Mouse (Mus musculus) intestine, embryonic 15.5 days (tissue): ENCODE measurements around the gene Dis3l2. TPM values are rescaled to one million over a fixed set of nuclear protein-coding genes. Genes with fewer than 3 reads are reported as not detected.

ENCODE experiments used
- ATAC-seq: fragments of 200-750 bp; cut with Nextera tagmentation; 2 replicates; pipeline ENCODE4 v1.8.0; 2017; ENCODE audit warnings: moderate TSS enrichment, moderate library complexity
- H3K27ac ChIP-seq: fragments of 300-500 bp; sonication (generic); 2 replicates; pipeline ENCODE4 v1.5.1; 2015; ENCODE audit warnings: mild to moderate bottlenecking, inconsistent platforms
- H3K27me3 ChIP-seq: fragments of 300-500 bp; sonication (generic); replicated peaks from 2 replicates; pipeline ENCODE4 v1.6.1; 2015; ENCODE audit warnings: inconsistent platforms
- H3K36me3 ChIP-seq: fragments of 300-500 bp; sonication (generic); 2 replicates; pipeline ENCODE4 v1.6.1; 2015; ENCODE audit warnings: inconsistent platforms
- H3K4me1 ChIP-seq: fragments of 300-500 bp; sonication (generic); replicated peaks from 2 replicates; pipeline ENCODE4 v1.6.1; 2015; ENCODE audit warnings: inconsistent platforms
- H3K4me2 ChIP-seq: fragments of 300-500 bp; sonication (generic); replicated peaks from 2 replicates; pipeline ENCODE4 v1.6.1; 2015; ENCODE audit warnings: mild to moderate bottlenecking, inconsistent platforms
- H3K4me3 ChIP-seq: fragments of 300-500 bp; sonication (generic); replicated peaks from 2 replicates; pipeline ENCODE4 v1.5.1; 2015; ENCODE audit warnings: inconsistent platforms
- H3K9ac ChIP-seq: fragments of 300-500 bp; sonication (generic); 2 replicates; pipeline ENCODE4 v1.6.1; 2015; ENCODE audit warnings: inconsistent platforms
- H3K9me3 ChIP-seq: fragments of 300-500 bp; sonication (generic); 2 replicates; pipeline ENCODE4 v1.6.1; 2016; ENCODE audit warnings: inconsistent platforms
- WGBS: fragments of 180-500 bp; shearing (Covaris S2); methylation state at CpG from one replicate; pipeline ENCODE4 v1.1.7; 2015; 5-methylcytosine and 5-hydroxymethylcytosine counted together
- polyA plus RNA-seq: library from polyadenylated mRNA; unstranded; fragments of >200 nt; fragmentation: Nextera tagmentation; extraction: Ambion mirVana; gene quantifications from 2 replicates; pipeline ENCODE4 v1.2.1, GENCODE M21; 2015

The Dis3l2 gene
- polyA plus RNA-seq, 1 experiment from 2014 or later: 20.7 TPM

DNA sequence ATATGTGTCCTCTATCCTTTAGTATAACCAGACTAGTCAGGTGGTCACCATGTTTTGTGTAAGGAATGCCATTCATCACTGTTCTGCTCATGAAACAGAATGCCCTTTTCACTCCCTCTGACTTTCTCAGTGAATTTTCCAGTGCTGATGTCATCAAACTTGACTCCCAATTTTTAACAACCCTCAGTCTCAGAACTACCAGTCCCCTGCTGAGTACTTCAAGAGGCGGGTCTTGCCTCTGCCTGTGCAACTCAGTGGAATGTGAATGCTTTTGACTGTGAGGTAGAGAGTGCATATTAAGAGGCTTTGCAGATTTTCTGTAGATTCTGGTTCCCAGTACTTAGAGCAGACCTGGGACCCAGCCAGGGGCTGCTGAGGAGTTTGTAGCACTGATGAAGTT, 327.0 kb downstream of the Dis3l2 start:
- Histone ChIP-seq H3K9me3 (no peaks in the 10 kb centered on the region), H3K27me3 (no peaks in the 10 kb centered on the region), H3K4me2 (no peak overlapping the region), H3K36me3 (no peaks in the 10 kb centered on the region), H3K27ac (no peak overlapping the region), H3K9ac (no peak overlapping the region), H3K4me1 (peaks cover 8% of the 10 kb centered on the region), H3K4me3 (no peak overlapping the region)
- WGBS: 67% methylated on average over 1 of the region's 1 CpGs
- no peak for ATAC-seq

DNA sequence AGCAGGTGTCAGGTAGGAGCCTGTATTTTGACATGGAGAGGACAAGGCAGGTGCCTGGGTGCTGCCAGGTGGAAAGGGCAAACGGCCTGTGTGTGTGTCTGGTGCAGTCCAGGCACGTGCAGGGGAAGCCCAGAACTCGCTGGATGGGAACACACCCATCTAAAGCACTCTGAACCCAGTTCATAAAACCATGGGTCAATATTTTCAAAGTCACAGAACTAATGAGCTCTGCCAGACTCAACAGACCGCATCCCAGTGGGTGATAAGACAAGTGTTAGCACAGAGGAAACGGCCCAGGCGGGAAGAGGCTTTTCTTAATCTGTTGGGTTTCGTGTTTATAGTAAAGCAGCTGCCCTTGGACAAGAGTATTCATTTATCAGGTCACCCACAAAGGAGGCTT, 328.9 kb downstream of the Dis3l2 start:
- Histone ChIP-seq H3K9ac (no peak overlapping the region), H3K27me3 (no peaks in the 10 kb centered on the region), H3K9me3 (no peaks in the 10 kb centered on the region), H3K27ac (no peak overlapping the region), H3K4me2 (no peak overlapping the region), H3K36me3 (no peaks in the 10 kb centered on the region), H3K4me3 (no peak overlapping the region), H3K4me1 (peaks cover 18% of the 10 kb centered on the region)
- 25% methylated on average over 7 of the region's 7 CpGs for WGBS
- peak; percentile 44 for ATAC-seq

DNA sequence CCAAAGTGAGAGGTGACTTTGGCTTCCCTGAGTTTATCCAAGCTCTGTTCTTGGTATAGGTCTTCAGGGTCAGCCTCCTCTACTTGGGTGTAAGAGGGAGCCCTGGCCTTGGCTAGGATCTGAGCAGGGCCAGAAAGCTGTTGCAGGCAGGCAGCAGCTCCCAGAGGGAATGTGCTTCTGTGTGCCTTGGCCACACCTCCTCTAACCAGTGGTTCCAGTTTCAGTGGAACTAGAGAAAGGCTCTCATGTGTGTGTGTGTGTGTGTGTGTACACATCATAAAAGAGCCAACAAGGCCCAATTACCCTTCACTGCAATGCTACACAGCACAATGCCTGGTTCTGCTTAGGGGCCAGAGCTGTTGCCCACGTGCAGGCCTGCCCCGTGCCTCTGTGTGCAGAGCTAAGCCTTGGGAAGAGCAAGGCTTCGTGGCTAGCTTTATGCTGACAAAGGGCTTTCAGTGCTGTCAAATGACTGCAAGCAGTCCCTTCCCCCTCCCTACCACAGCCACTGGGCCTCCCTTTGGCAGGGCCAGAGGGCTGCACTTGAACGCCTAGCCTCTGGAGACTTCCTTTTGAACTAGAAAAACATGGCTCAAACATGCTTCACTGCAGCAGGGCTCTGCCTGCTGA, 332.0 kb downstream of the Dis3l2 start:
- Histone ChIP-seq H3K4me3 (no peak overlapping the region), H3K9ac (peak overlapping the region; percentile 32), H3K4me2 (no peak overlapping the region), H3K36me3 (no peaks in the 10 kb centered on the region), H3K4me1 (peaks cover 18% of the 10 kb centered on the region), H3K27ac (peak overlapping the region; percentile 87), H3K9me3 (no peaks in the 10 kb centered on the region), H3K27me3 (no peaks in the 10 kb centered on the region)
- peak; percentile 93 for ATAC-seq
- WGBS: 12% methylated on average over 4 of the region's 4 CpGs

DNA sequence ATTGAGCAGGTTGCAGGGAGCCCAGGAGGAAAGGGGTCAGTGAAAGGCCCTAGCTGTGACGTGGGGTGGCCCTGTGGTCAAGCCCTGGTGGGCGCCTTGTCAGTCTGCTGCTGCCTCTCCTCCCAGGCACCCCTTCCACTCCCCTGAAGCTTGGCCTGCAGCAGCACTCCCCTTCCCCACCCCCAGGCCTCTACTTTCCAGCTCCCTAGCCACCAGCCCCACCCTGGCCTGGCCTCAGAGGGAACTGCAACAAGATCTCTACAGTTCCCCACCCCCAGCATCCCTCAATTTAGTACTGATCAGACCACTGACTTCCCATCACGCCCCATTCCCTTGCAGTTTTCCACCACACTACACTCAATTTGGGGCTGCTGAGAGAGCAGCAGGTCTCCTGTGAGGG, 332.7 kb downstream of the Dis3l2 start:
- peak overlapping the region; percentile 32; the same call in 1 of the 2 replicates for H3K9ac ChIP-seq
- ATAC-seq: peak; percentile 22; the same call in 1 of the 2 replicates
- peak overlapping the region; percentile 87 for H3K27ac ChIP-seq
- 60% methylated on average over 3 of the region's 3 CpGs for WGBS
- no peak overlapping the region for H3K4me3 ChIP-seq
- no peaks in the 10 kb centered on the region for H3K27me3 ChIP-seq
- no peaks in the 10 kb centered on the region for H3K36me3 ChIP-seq
- H3K9me3 ChIP-seq: no peaks in the 10 kb centered on the region
- no peak overlapping the region for H3K4me2 ChIP-seq
- H3K4me1 ChIP-seq: peaks cover 18% of the 10 kb centered on the region

DNA sequence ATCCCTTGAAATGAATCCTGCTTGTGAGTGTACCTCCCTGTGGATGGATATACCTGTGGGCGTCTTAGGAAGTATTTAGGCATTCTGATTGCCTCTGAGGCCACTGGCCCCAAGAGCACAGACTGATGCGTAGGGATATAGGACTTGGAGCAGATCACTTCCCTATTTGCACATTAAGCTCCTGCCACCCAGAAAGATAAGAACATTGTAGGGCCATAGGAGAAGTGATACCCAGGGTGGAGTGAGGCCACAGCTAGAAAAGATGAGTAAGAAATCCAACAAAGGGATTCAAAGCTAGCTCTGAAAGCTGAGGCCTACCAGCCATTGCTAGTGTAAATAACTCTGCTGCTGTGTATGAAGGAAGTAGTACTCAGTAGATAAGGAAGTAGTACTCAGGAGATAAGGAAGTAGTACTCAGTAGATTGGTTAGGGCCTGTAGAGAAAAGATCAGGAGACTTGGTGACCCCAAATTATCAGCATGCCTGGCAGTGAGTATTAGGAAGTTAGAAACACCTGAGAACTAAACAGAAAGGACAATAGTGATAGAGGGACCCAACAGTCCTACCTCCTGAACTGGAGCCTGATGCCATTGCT, 335.0 kb downstream of the Dis3l2 start:
- no peak for ATAC-seq
- H3K4me2 ChIP-seq: no peak overlapping the region
- H3K9ac ChIP-seq: no peak overlapping the region
- H3K36me3 ChIP-seq: no peaks in the 10 kb centered on the region
- H3K4me3 ChIP-seq: no peak overlapping the region
- H3K4me1 ChIP-seq: peaks cover 18% of the 10 kb centered on the region
- 88% methylated on average over 2 of the region's 2 CpGs for WGBS
- no peak overlapping the region for H3K27ac ChIP-seq
- no peaks in the 10 kb centered on the region for H3K9me3 ChIP-seq
- no peaks in the 10 kb centered on the region for H3K27me3 ChIP-seq

DNA sequence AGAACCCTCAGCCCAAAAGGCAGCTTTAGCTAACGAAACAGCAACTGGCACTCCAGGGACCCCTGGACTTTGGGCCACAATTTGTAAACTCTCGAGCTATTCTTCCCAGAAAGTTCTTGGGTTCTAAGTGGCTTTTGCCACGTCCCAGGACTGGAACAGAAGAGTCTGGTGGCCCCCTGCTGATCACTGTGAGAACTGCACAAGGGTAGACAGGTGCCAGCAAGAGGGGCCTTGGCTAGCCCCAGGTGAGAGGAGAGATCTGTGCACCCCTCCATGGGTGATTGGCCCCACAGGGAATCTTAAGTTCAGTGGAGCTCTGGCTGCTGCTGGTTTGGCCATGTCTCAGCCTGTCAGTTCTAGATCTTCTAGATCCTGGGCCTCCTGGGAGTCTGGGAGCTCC, 337.5 kb downstream of the Dis3l2 start:
- H3K27ac ChIP-seq: no peak overlapping the region
- peaks cover 5% of the 10 kb centered on the region for H3K4me1 ChIP-seq
- no peaks in the 10 kb centered on the region for H3K36me3 ChIP-seq
- H3K9me3 ChIP-seq: no peaks in the 10 kb centered on the region
- WGBS: 12% methylated on average over 3 of the region's 3 CpGs
- no peak overlapping the region for H3K4me2 ChIP-seq
- peak; percentile 59 for ATAC-seq
- H3K4me3 ChIP-seq: no peak overlapping the region
- H3K27me3 ChIP-seq: no peaks in the 10 kb centered on the region
- H3K9ac ChIP-seq: no peak overlapping the region

DNA sequence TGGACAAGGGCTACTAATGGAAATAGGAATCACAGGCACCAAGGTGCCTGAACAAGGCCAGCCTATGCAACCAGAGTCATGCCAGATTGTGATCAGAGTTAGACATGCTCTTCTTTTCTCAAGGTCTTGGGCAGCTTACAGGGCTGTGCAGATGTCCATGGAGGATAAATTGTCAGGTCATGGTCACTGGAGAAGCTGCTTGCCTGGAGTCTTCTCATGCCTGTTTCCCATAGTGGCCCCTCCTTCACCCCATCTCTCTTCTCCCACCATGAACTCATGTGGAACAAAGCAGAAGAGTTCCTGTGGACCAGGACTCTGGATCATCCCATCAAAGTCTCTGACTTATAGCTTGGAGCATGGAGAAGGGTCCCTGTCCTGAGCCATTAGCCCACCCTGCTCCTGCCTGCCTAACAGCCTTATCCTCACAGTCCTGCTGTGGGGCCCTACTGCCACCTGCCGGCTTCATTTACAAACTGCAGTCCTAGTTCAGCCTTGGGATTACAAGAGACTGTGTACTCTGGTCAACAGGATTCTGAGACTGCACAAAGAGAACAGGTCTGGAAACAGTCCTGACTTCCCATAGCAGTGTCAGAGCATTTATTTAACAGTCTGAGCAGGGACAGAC, 338.3 kb downstream of the Dis3l2 start:
- no peak overlapping the region for H3K4me2 ChIP-seq
- no peaks in the 10 kb centered on the region for H3K36me3 ChIP-seq
- no peaks in the 10 kb centered on the region for H3K9me3 ChIP-seq
- H3K4me3 ChIP-seq: no peak overlapping the region
- no peaks in the 10 kb centered on the region for H3K27me3 ChIP-seq
- no peak overlapping the region for H3K27ac ChIP-seq
- ATAC-seq: peak; percentile 52
- H3K9ac ChIP-seq: no peak overlapping the region
- WGBS: 0% methylated on average over 1 of the region's 1 CpGs
- H3K4me1 ChIP-seq: no peaks in the 10 kb centered on the region

DNA sequence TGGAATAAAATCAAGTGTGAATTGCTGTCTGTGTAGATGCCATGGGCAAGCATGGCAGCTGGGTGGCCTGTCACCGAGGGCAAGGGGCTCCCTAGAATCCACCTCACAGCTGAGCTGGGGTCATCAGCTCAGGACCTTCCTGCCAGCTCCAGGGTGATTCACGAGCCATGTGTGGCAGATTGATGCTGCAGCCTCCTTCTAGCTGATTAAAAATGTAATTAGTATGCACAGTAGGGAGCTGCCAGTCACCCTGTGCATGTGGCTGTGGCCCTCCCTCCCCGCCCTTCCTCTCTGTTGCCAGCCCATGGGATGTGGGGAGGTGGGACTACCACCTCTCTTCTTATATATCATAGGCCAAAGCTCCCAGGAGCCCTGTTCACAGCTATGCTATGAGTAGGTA, 346.5 kb downstream of the Dis3l2 start:
- ATAC-seq: no peak
- Histone ChIP-seq H3K36me3 (no peaks in the 10 kb centered on the region), H3K4me3 (no peak overlapping the region), H3K27ac (no peak overlapping the region), H3K9ac (no peak overlapping the region), H3K4me2 (no peak overlapping the region), H3K4me1 (no peaks in the 10 kb centered on the region), H3K9me3 (no peaks in the 10 kb centered on the region), H3K27me3 (no peaks in the 10 kb centered on the region)
- WGBS: 70% methylated on average over 3 of the region's 3 CpGs

DNA sequence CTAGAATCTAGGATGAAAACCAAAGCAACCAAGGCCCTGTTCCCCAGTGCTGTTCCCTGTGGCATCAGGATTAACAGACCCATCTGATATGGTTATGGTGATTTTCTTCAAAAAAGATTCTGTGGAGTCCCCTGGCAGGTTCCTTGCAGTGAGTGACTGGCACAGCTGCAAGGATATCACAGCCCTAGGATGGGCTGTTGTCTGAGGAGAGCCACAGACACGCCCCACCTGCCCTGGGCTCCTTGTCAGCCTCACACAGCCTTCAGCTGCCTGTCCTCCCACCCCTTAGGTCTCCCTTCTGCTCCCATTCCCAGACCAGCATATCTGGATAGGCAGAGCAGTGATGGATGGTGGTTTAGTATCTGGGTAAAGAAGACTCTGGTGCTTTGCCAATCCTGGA, 347.1 kb downstream of the Dis3l2 start:
- 94% methylated on average over 1 of the region's 1 CpGs for WGBS
- no peak overlapping the region for H3K4me2 ChIP-seq
- no peak for ATAC-seq
- no peaks in the 10 kb centered on the region for H3K36me3 ChIP-seq
- H3K4me3 ChIP-seq: no peak overlapping the region
- H3K27ac ChIP-seq: no peak overlapping the region
- H3K9me3 ChIP-seq: no peaks in the 10 kb centered on the region
- no peaks in the 10 kb centered on the region for H3K27me3 ChIP-seq
- H3K9ac ChIP-seq: no peak overlapping the region
- no peaks in the 10 kb centered on the region for H3K4me1 ChIP-seq

DNA sequence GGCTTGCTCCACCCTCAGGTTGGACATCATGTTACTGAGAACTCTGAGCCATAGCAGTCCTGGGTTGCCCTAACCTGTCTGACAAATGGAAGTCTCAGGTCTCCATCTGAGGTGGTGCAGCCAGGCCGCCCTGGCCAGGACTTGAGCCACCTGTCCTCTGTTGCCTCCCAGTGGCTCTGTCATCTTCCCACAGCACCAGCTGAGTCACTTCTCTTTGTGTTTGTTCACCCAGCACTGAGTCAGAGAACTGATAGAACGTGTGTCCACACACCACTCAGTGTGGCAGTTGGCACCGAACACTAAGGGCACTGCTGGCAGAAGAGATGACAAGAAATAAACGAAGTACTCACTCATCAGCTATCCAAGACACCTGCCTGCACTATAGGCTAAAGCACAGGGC, 347.8 kb downstream of the Dis3l2 start:
- no peak overlapping the region for H3K9ac ChIP-seq
- no peak overlapping the region for H3K4me3 ChIP-seq
- no peaks in the 10 kb centered on the region for H3K27me3 ChIP-seq
- ATAC-seq: no peak
- H3K4me1 ChIP-seq: no peaks in the 10 kb centered on the region
- no peak overlapping the region for H3K27ac ChIP-seq
- no peaks in the 10 kb centered on the region for H3K9me3 ChIP-seq
- H3K4me2 ChIP-seq: no peak overlapping the region
- WGBS: 72% methylated on average over 4 of the region's 4 CpGs
- H3K36me3 ChIP-seq: no peaks in the 10 kb centered on the region

DNA sequence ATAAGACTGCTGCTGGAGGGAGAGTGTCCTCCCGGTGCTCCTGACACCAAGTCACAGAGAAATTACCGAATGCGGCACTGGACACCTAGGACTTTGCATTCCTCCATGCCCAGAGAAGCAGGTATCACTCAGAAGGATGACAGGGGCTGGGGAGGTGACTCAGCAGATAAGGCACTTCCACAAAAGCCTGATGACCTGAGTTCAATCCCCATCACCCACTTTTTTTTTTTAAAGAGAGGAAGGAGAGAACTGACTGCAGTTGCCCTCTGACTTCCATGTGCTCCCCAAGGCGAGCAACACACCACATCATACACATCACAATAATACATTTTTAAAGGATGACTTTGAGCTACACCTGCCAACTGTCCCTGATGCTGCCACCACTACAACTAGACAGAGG, 353.5 kb downstream of the Dis3l2 start:
- no peaks in the 10 kb centered on the region for H3K4me1 ChIP-seq
- no peaks in the 10 kb centered on the region for H3K27me3 ChIP-seq
- no peak overlapping the region for H3K4me3 ChIP-seq
- no peak overlapping the region for H3K27ac ChIP-seq
- no peaks in the 10 kb centered on the region for H3K9me3 ChIP-seq
- H3K36me3 ChIP-seq: no peaks in the 10 kb centered on the region
- H3K4me2 ChIP-seq: no peak overlapping the region
- no peak overlapping the region for H3K9ac ChIP-seq
- ATAC-seq: no peak
- WGBS: 74% methylated on average over 4 of the region's 4 CpGs

DNA sequence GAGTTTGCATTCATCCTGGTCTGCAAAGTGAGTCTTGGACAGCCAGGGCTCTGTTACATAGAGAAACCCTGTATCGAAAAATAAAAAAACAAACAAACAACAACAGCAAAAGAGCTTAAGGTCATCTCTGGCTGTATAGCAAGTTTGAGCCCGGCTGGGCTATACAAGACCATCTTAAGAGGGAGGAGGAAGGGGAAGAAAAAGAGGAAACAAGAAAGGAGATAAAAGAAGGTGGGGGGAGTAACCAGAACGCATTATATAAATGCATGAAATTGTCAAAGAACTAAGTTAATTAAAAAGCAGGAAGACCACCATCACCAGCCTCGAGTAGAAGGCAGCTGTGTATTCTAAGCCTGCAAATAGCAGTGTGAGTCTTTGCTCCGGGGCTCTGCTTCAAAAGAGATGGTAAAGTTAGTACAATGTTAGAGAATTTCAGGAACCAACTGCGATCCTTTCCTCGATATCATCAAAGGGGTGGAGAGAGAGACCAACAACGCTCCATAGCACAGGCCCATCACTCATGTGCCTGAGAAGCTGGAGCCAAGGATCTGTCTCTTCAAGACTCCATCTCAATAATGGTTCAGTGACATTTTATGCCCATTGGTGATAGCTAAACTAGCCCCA, 355.5 kb downstream of the Dis3l2 start:
- H3K9me3 ChIP-seq: no peaks in the 10 kb centered on the region
- no peak overlapping the region for H3K4me3 ChIP-seq
- no peak overlapping the region for H3K9ac ChIP-seq
- no peaks in the 10 kb centered on the region for H3K4me1 ChIP-seq
- no peak overlapping the region for H3K4me2 ChIP-seq
- ATAC-seq: no peak
- H3K27ac ChIP-seq: no peak overlapping the region
- no peaks in the 10 kb centered on the region for H3K27me3 ChIP-seq
- H3K36me3 ChIP-seq: no peaks in the 10 kb centered on the region
- 80% methylated on average over 8 of the region's 8 CpGs for WGBS
